Mouse (Mus musculus) kidney, adult 2 months (tissue): ENCODE results near the gene Ankrd11.

ENCODE experiments used
- CTCF ChIP-seq: fragments of 200-500 bp; conservative IDR thresholded peaks from 2 replicates; pipeline ENCODE4 v1.5.1; 2011; ENCODE audit warnings: low read depth, mild to moderate bottlenecking, control low read depth, low read length, moderate library complexity, mixed read lengths; ENCODE audit not compliant: insufficient read depth, insufficient read length
- POLR2A ChIP-seq: fragments of 200-500 bp; IDR thresholded peaks from one replicate; pipeline ENCODE4 v1.6.1; 2011; ENCODE audit warnings: low read depth, low read length, control low read depth

DNA sequence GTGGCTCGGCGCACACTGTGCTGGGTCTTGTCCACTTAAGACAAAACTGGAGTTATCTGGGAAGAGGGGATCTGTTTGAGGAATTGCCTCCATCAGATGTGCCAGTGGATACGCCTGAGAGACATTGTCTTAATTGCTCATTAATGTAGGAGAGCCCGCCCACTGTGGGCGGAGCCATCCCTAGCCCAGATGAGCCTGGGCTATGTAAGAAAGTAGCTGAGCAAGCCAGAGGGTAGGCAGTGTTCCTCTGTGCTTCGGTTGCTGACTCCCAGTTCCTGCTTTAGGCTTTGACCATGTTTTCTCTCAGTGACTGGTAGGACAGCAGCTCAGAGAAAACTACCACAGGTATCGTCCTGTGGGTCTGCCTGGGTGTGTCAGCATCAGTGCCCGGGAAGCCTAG is 207.7 kb downstream of the Ankrd11 start:
- TF ChIP-seq POLR2A (no peak), CTCF (no peak)
